Mouse (Mus musculus) CD4-positive naive resting alpha-beta T cell, adult 57 days (primary cell): ENCODE results near the gene Cops9. TPM values are rescaled to one million over a fixed set of nuclear protein-coding genes. Genes with fewer than 3 reads are reported as not detected.

ENCODE experiments used
- total RNA-seq: library from RNA; stranded (reverse); gene quantifications from one replicate; pipeline ENCODE4 v1.2.4, GENCODE M21; 2023

Gene Cops9
- total RNA-seq = 98.9 TPM

DNA sequence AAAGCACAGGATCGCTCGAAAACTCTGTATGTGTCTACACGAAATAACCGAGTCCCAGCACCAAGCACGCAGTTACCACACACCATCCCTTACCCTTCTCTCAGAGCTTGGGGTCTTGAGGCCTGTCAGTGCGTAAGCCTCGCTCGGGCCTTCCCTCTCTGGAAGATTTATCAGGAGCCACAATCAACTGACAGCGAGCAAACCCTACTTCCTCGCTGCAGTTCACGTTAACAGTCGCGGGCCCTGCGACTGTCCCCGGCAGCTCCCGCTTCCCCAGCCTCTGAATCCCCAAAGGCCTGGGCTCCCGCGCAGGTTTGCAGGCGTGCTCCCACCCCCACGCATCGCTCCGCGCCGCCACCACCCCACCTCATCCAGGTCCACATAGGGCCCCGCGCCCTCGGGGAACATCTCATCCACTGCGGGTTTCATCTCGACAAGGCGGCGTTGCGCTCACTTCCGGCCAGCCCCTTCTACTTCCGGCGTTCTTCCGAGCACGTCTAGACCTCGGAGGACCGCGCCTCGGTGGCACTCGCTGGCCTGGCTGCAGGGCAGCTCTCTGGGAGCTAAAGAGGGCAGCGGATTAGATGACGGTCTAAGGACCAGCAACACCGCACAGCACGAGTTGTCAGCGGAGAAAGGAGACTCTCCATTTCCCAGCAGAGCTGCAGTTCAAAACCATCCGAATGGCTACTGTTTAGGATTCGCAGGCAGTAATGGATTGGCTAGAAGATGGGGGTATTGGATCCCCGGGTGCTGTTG, at the start of gene Cops9:
Cops9 (minus strand) TSS at position 472 of the 759 bp plus-strand sequence.

DNA sequence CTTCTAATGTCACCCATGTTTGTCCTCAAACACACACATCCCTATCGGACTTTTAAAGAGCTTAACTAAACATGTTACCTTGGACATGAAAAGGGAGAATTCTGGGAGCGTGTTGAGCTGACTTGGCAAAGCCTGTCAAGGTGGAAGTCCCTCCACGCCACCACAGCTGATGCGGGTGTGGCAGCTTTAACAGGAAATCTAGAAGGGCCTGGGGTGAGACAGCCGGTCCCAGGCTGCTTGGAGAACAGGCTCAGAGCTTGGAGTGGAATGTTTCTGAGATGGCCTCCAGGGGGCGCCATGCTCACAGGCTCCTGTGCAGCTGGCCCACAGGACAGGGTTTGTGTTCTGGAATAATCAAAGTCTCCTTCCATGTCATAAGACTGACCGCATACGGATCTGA, 6.9 kb upstream of the Cops9 start, which contains the start of gene Otos:
Otos (minus strand) TSS at position 169 of the 400 bp plus-strand sequence.

DNA sequence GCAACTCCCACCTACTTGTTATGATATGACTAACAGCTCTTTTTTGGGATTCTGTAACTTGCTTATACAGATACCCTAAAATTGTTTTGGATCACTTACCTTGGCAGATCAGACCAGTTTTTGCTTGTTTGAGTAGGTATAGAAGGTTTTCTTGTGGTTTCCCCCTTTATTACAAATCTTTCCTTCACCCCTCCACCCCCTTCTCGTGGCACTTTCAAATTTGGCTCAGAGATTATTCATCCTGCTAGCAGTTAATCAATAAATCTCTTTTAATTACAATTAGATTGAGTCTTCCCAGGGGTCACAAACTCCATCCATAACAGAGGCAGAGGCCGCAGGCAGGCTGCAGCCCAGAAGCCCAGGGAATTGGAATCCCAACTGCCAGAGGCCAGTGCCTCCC, 24.3 kb downstream of the Cops9 start, which contains the start of gene Olfr12:
Olfr12 (plus strand) TSS at position 301 of the 400 bp plus-strand sequence.

GRCm38 (mm10) chr1:92605482-92605881, 36.3 kb downstream of the Cops9 start, which contains the start of gene Olfr1410:
TSS of gene Olfr1410 (plus strand) at chr1:92605782.

GRCm38 (mm10) chr1:92594111-92594510, 47.7 kb downstream of the Cops9 start, which contains the start of gene Olfr1411:
TSS of gene Olfr1411 (plus strand) at chr1:92594411.

Other genes with a start within 250 kb of the Cops9 start
- gene Ndufa10, start 168.1 kb downstream of the Cops9 start, total RNA-seq = 137 TPM
- not detected for gene Olfr1416, start 156.9 kb downstream of the Cops9 start, total RNA-seq
- not detected for gene Olfr1415, start 145.9 kb downstream of the Cops9 start, total RNA-seq
- gene Olfr1414, start 123.3 kb downstream of the Cops9 start, total RNA-seq = not detected
- not detected for gene Olfr1413, start 70.7 kb downstream of the Cops9 start, total RNA-seq
- gene Olfr1412, start 56.2 kb downstream of the Cops9 start, total RNA-seq = not detected
- not detected for gene Olfr1411, start 47.6 kb downstream of the Cops9 start, total RNA-seq
- gene Olfr1410, start 36.2 kb downstream of the Cops9 start, total RNA-seq = not detected
- gene Olfr12, start 24.2 kb downstream of the Cops9 start, total RNA-seq = not detected
- 0.59 TPM for gene Otos, start 6.9 kb upstream of the Cops9 start, total RNA-seq
- gene Gpc1, start 189.7 kb upstream of the Cops9 start, total RNA-seq = 4.6 TPM